Mouse (Mus musculus) liver, adult (tissue): Measurements from ENCODE around the gene Ddr2.

ENCODE experiments used
- GATA4 ChIP-seq: IDR thresholded peaks from 2 replicates; pipeline ENCODE4 v1.6.1; 2014; ENCODE audit warnings: mild to moderate bottlenecking, low read length; ENCODE audit not compliant: insufficient replicate concordance

Gene Ddr2

GRCm38 (mm10) chr1:170009296-170009695 is 101.3 kb downstream of the Ddr2 start:
- TF ChIP-seq GATA4: no peak

DNA sequence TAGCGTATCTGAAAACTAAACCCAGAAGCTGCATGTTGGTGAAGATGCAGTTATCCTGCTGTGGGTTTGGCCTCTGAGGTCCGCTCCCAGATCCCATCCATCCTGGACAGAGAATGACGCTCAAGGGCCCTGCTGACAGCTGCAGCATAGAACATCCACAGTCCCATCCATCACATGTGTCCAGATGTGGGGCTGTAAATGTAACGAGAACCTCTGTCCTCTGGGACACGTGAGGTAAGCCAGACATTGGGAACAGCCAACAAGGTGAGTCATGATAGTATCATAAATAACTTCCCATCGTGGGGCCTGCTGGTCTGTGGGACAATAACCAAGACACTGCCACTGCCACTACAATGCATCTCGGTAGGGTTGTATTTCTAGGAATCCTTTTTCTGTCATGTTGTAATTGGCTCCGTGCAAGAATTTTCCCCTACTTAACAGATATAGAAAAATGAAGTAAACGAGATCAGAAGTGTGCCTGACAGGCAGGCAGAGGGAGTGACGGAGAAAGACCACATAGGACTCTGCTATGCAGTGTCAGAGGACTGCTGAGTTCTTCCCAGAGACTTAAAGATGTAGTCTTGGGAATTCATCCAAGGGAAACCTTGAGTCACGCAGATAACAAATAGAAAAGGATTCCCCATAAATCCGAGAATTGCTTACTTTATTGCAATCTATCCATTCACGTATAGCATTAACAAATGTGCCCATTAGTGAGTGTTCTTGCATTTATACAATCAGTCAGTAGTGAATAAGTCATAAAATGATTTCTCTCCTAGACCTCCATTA is 101.9 kb downstream of the Ddr2 start:
- TF ChIP-seq GATA4: no peak

DNA sequence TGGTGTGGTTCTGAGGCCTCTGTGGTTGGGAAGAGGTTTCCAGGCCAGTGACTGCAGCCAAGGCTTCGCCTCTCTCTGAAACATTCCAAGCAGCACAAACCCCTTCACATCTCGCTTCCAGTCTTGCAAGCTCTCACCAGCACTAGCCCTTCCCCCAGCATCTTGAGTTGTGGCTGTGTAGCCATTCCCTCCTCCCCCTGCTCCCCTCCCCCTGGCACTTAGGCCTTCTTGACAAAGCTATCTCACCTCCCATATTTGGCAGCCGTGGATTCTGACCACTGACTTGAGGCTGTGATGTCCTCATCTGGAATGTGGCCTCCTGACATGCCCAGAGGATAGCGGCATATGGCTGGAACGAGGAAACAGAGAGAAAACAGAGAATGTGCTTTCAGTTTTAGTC is 104.0 kb downstream of the Ddr2 start:
- TF ChIP-seq GATA4: peak; percentile 23; the same call in 1 of the 2 replicates

DNA sequence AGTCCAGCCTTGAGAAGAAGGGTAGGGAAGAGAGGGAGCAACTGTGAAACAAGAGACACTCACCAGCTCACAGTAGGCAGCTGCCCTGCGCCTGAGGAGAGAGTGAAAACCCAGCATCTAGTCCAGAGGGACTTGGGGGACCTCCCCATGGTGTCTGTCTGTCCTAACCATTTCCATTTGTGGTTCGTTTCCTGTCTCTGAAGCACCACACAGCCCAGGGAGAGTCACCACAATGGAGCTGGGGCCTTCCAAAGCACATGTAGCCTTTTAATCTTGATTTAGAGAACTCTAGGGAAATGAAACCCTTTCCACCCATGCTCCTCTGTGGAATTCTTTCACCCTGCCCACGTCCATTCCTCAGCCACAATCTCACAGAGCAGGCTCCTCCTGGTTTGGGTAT is 105.3 kb downstream of the Ddr2 start:
- TF ChIP-seq GATA4: no peak

DNA sequence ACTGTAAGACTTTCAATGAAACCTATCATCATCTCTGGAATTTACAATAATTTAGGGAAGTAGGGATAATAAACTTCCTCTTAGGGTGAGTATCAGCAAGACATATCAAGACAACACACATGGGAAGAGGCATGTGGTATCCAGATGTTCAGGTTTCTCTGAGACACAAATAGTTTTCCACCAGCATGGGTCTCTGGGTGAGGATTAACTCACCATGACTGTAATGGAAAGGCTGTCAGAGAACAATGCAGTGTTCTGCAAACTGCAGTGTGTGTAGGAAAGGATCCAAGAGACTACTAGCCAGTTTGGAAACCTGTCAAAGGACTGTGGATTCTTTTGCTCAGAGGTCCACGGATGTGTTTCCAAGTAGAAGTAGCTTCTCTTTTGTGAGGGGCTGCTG is 124.4 kb downstream of the Ddr2 start:
- no peak for TF ChIP-seq GATA4

DNA sequence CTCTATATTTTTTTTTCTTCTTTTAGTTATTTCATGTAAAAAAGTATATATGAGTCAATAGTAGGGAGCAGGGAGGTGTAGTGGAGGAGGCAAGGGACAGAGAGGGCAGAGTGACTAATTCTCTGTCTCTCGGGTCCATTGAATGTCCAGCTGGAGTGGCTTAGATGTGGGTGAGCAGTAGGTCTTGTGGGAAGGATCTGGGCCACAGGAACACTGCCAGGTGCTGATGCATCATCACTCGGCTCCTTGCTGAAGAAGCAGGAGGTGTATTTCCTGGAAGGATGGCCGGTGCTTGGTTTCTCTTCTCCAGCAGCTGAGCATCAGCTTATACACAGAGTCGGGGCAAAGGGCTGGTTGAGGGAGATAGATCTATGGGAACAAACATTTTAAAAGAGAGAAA is 132.9 kb downstream of the Ddr2 start:
- TF ChIP-seq GATA4: no peak

DNA sequence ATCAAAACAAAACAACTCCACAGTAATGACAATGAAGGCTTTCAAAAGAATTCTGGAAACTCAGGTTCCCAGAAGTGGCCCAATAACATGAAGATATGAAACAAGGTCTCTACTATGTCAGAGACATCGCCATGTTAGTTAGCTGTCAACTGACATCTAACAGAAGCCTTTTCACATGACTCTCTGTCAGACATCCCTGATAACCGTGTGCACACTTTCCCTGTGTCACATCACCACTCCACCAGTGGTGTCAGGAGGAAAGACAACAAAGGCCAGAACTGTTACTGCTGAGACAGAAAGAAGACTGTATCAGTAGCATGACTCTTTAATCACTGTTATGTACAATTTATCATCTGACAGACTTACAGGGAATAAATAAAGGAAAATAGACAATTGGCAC is 138.6 kb downstream of the Ddr2 start:
- no peak for TF ChIP-seq GATA4

DNA sequence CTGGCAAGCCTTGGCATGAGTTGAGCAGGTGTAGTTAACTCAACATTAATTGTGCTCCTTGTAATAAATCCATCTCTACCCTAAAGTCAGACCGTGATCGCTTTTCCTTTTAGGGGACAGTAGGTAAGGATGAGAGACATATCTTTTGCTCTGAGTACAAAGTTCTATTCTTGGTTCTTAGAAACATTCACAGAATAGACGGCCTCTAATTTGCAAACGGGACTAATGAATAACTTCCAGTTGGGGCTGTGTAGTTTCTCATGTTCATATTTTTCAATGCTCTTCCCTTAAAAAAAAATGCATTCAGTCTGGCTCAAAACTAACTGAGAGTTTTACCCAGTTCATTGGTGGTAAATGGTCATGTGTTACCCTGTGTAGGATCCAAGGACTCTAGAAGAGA is 139.6 kb downstream of the Ddr2 start:
- no peak for TF ChIP-seq GATA4

DNA sequence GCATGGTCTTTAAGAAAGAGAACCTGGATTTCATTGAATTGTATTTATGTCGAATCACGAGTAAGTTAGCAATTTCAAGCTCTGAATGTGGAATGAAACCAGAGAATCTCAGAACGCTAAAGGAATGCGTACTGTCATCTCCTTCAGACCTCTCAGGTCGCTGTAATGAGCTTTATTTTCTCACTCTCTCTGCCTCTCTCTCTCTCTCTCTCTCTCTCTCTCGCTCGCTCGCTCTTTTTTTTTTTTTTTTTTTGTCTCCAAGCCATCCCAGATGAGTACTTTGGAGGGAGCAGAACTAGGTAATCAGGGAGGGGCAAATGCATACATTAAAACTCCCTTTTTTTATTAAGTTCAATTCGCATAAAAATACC is 141.1 kb downstream of the Ddr2 start:
- no peak for TF ChIP-seq GATA4

DNA sequence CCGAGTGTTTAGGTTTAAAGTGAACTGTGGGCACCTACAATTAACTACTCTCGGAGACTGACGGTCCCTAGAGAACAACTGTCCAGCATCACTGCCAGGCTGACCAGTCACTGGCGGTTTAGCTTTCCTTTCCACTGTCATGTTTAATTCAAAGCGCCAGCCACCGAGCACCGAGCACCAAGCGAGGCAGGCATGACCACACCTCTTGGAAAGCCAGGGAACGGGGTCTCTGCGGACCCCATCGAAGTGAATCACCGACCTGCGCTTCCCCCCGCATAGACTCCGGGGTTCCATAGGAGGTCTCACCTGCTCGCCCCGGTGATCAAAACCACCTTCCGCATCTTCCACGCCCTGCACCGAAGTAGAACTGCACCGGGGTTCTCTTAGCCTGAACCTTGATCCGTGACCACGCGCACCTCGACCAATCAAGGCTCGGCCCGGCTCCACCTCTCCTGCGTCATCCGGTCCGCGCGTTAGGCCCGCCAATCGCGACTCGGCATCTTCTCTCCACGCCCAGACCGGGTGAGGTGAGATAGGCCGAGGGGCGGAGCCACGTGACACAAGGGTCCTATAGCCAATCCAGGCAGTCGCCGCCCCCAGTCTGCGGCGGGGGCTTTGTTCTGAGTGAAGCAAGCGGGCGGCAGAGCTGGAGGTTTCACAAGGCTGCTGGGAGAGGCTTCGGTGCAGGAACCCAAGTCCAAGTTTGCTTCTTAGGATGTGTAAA is 141.6 kb downstream of the Ddr2 start, which contains the start of gene Hsd17b7:
Hsd17b7 (minus strand) TSS at position 450 of the 724 bp plus-strand sequence.
- TF ChIP-seq GATA4: peak; percentile 74; the same call in 1 of the 2 replicates

GRCm38 (mm10) chr1:169953106-169953505 is 157.5 kb downstream of the Ddr2 start:
- TF ChIP-seq GATA4: no peak

GRCm38 (mm10) chr1:169952636-169953035 is 157.9 kb downstream of the Ddr2 start:
- no peak for TF ChIP-seq GATA4

DNA sequence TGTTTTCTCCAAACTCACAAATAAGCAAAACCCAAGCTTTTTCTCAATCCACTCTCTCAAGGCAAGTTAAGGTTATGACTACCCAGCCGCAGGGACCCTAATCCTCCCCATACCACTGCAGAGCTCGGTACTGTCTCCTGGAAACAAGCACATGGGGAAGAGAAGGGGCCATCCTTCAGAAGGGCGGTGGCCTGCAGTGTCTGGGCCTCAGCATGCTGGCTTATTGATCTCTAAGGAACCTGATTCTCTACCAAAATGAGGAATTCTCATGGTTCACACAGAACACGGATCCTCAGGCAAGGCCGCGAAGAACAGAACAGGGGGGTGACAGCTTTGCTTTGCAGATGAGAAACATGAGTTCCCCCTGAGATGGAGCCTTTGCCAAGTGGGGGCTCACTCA is 159.0 kb downstream of the Ddr2 start:
- no peak for TF ChIP-seq GATA4

GRCm38 (mm10) chr1:169950651-169951050 is 159.9 kb downstream of the Ddr2 start:
- no peak for TF ChIP-seq GATA4

DNA sequence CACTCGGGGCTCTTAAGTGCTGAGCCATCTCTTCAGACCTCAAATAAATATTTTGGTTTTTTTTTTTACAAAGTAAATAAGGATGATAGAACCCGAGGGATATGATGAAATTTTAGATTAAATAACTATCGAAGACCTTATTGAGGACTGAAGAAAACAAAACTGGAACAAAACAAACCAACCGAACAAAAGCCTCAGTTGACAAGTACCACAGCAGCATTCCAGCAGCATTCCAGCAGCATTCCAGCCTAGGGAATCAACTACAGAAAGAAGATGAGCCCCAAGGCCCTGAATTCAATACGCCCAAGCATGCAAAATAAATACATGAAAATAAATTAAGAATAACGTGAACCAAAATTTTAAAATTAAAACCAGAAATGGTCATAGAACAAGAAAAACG is 160.6 kb downstream of the Ddr2 start:
- TF ChIP-seq GATA4: no peak

- no peak for TF ChIP-seq GATA4
These were observed 161.7 kb downstream of the Ddr2 start for GRCm38 (mm10) chr1:169948866-169949265.
